Mouse (Mus musculus) stomach, postnatal 0 days (tissue): ENCODE measurements around the gene Shroom3.

Source experiments
- CTCF ChIP-seq: IDR thresholded peaks from 2 replicates; pipeline ENCODE4 v1.5.1; 2016; ENCODE audit warnings: antibody characterized with exemption, low read depth, mild to moderate bottlenecking, moderate library complexity
- EP300 ChIP-seq: optimal IDR thresholded peaks from 2 replicates; pipeline ENCODE3; 2016; ENCODE audit warnings: antibody characterized with exemption

- TF ChIP-seq EP300 (no peak), CTCF (no peak)
Observed at GRCm38 (mm10) chr5:93008256-93008655, 325.0 kb downstream of the Shroom3 start.
